Mouse (Mus musculus) embryonic fibroblast, embryonic 13.5 days (primary cell): Measurements from ENCODE around the gene D930020B18Rik. TPM values are rescaled to one million over a fixed set of nuclear protein-coding genes. Genes with fewer than 3 reads are reported as not detected.
A peak's percentile ranks its signal among the peaks of the same experiment; 100 is the strongest.

Source experiments
- H3K27ac ChIP-seq: 2 replicates; pipeline ENCODE4 v1.5.1; 2012; ENCODE audit warnings: low read length, control low read depth, inconsistent platforms; ENCODE audit not compliant: insufficient read depth
- H3K4me1 ChIP-seq: 2 replicates; pipeline ENCODE4 v1.6.1; 2011; ENCODE audit warnings: low read length; ENCODE audit not compliant: control insufficient read depth, insufficient read depth
- H3K4me3 ChIP-seq: 2 replicates; pipeline ENCODE4 v1.5.1; 2011; ENCODE audit warnings: mild to moderate bottlenecking, control low read depth, low read length; ENCODE audit not compliant: insufficient read depth
- CTCF ChIP-seq: IDR thresholded peaks from 2 replicates; pipeline ENCODE4 v1.5.1; 2011; ENCODE audit warnings: mild to moderate bottlenecking, control low read depth, low read length, moderate library complexity, borderline replicate concordance; ENCODE audit not compliant: insufficient read depth
- POLR2A ChIP-seq: IDR thresholded peaks from 2 replicates; pipeline ENCODE4 v1.6.1; 2011; ENCODE audit warnings: low read depth, mild to moderate bottlenecking, control low read depth, low read length, moderate library complexity
- polyA plus RNA-seq: library from polyadenylated mRNA; stranded (reverse); fragments of >200 nt; gene quantifications from 2 replicates; pipeline ENCODE4 v1.2.4, GENCODE M21; 2011; ENCODE audit warnings: low read depth; ENCODE audit not compliant: missing spikeins, insufficient read length

Gene D930020B18Rik
- polyA plus RNA-seq, 1 experiment, result not detected

GRCm38 (mm10) chr10:121636276-121636675 lies 5.1 kb upstream of the D930020B18Rik start:
- no peak overlapping the region for H3K27ac ChIP-seq
- TF ChIP-seq POLR2A (no peak), CTCF (no peak)
- H3K4me1 ChIP-seq, result no peaks in the 10 kb centered on the region
- no peak overlapping the region for H3K4me3 ChIP-seq

DNA sequence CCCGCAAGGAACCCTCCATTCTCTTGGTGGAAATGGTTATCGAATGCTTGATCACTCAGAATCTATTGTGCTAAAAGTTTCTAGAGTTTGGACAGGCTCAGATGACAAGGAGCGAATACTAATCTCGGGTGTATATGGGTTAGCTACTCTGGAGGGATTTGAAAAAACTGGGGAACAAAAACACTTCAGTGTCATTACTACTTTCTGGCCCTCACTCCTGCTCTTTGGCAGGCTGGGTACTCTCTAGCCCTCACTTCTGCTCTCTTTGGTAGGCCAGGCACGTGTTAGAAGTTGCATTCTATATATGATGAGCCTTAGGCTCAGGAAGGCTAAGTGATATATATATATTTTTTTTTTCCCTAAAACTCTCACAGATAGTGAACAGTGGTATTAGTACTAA lies 1.8 kb upstream of the D930020B18Rik start:
- H3K4me1 ChIP-seq, result peaks cover 7% of the 10 kb centered on the region; the same call in 1 of the 2 replicates
- H3K27ac ChIP-seq, result no peak overlapping the region
- H3K4me3 ChIP-seq, result no peak overlapping the region
- TF ChIP-seq POLR2A, result no peak
- TF ChIP-seq CTCF, result no peak

DNA sequence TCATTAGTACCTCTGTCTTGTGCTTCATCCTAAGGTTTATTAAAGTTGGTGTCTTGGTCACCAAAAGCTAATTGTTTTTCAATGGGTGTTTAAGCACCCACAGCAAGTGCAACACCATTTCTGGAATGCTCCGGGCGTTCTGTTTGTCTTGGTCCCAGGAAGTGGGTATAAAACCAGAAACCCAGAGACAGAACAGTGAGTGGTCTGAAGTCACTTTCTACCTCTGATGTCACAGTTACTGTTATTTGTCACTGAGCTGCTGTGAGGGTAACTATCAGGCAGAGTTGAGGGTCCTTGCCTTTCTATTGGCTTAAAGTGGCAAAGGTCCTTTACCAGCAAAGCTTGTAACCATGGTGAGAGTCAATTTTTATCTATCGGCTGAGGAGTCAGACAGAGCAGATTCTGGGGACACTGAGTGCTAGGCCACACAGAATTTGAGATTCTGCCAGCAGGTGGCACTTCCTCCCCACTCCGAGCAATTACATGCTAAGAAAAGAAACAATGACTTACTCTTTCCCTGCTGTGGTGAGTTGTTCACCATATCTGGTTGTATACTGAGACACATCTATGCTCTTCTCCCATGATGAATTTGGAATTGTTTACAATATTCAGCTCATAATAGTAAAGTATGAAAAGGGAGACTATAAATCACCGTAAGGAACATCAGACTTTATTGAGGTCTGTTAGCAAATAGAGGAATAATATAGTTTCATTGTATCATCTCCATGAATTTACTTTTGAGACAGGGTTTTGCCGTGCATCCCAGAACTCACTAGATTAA lies 1.0 kb upstream of the D930020B18Rik start:
- peaks cover 7% of the 10 kb centered on the region; the same call in 1 of the 2 replicates for H3K4me1 ChIP-seq
- H3K4me3 ChIP-seq, result no peak overlapping the region
- TF ChIP-seq CTCF (no peak), POLR2A (no peak)
- no peak overlapping the region for H3K27ac ChIP-seq

GRCm38 (mm10) chr10:121640944-121641271 lies 480 bp upstream of the D930020B18Rik start:
- Histone ChIP-seq H3K27ac (no peak overlapping the region), H3K4me3 (peak overlapping the region; percentile 22), H3K4me1 (peaks cover 7% of the 10 kb centered on the region; the same call in 1 of the 2 replicates)
- no peak for TF ChIP-seq CTCF
- no peak for TF ChIP-seq POLR2A

DNA sequence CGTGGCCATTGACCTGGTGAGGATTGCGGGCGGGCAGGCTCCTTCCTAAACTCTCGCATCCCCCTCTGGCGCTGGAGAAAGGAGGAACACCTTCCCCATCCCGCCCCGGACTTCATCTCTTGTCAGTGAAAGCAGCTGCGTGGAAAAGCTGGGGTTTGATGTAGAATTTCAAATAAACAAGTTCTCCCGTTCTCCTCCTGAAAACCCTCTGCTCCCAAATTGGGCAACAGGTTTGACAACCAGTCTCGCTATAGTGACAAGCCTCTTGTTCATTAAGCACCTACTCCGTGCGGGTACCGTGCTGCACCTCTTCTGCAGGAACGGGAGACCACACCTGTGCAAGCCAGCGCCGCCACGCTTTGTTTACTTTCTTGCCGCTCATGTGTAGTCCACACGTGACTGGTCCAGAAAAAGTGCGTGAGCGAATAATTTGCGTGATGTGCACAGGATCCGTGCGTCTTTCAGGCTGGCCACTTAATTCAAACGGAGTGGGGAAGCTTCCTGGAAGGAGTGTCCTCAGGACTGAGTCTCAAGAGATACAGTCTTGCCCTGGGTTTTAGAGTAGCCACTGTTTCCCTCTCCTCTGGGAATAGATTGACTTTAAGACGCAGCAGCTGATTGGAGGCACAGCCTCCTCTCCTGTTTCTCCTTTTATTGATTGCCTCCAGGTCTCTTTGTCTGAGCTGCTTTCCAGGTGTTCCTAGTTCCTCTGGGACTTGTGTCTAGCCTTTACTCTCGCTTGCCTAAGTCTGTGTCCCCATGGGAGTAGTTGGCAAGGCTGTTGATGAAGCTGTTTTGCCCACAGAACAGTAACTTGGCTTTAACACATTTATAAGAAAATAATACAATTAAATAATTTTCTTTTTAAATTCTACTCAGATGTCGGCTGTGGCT lies 913 bp downstream of the D930020B18Rik start:
- peaks cover 7% of the 10 kb centered on the region; the same call in 1 of the 2 replicates for H3K4me1 ChIP-seq
- peak overlapping the region; percentile 22 for H3K4me3 ChIP-seq
- H3K27ac ChIP-seq, result no peak overlapping the region
- TF ChIP-seq POLR2A, result no peak
- TF ChIP-seq CTCF, result no peak

DNA sequence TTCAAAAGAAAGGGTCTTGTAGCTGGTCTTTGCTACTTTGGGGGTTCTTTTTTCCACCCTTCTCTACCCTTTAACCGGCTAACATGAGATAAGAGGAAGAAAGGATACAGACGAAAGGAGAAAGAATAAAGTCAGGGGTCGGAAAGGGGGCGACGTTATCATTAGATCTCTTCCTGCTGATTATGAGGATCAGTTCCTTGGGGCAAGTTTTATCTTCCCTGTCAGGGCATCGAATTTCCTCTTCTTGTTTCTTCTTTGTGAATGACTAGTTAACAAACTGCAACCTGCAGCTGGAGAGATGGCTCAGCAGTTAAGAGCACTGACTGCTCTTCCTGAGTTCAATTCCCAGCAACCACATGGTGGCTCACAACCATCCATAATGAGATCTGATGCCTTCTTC lies 4.9 kb downstream of the D930020B18Rik start:
- Histone ChIP-seq H3K4me1 (peaks cover 7% of the 10 kb centered on the region; the same call in 1 of the 2 replicates), H3K27ac (no peak overlapping the region), H3K4me3 (no peak overlapping the region)
- TF ChIP-seq POLR2A (no peak), CTCF (no peak)

DNA sequence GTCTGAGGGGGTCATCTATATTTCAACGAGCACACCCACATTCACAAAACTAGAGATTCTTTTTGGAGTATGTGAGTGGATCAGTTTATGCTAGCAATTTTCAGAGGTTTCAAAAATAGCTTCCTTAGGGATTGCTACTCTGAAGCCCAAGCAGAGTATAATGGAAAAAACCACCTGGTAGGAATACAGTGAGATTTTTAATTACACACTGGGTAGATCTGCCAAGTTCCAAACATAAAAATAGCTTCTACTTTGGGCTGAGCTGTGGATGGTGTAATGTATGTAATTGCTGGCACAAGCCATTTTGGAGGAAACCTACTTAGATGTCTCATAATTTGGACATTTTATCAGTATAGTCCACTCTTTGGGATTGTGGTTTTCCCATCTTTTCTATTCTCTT lies 11.7 kb downstream of the D930020B18Rik start:
- Histone ChIP-seq H3K4me1 (no peaks in the 10 kb centered on the region), H3K4me3 (no peak overlapping the region), H3K27ac (no peak overlapping the region)
- TF ChIP-seq POLR2A, result no peak
- TF ChIP-seq CTCF, result no peak

DNA sequence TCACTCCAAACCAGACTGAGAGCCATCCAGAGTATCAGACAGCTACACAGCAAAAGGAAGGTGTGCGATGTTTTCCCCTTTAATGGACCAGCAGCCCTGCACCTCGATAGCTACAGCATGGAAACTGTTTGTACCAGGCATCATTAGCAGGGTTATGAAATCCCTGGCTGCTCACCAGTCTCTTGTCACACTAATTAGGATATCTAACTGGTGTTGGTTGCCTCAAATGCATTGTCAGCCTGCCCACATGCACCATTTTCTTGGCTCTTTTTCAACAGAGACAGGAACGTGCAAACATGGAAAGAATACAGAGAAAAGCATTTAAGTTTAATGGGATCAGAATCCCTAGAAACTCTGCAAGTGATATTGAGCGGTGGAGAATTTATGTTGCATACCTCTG lies 14.5 kb downstream of the D930020B18Rik start:
- Histone ChIP-seq H3K4me1 (no peaks in the 10 kb centered on the region), H3K4me3 (no peak overlapping the region), H3K27ac (no peak overlapping the region)
- TF ChIP-seq CTCF, result no peak
- no peak for TF ChIP-seq POLR2A

DNA sequence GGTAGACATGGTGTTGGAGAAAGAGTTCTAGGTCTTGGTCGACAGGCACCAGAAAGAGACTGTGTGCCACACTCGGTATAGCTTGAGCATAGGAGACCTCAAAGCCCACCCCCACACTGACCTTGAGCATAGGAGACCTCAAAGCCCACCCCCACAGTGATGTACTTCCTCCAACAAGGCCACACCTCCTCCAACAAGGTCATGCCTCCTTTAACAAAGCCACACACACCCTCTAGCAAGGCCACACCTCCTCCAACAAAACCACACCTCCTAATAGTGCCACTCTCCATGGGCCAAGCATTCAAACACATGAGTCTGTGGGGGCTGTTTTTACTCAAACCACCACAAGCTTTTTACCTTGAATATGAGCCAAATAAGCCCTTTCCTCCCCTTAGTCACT lies 21.3 kb downstream of the D930020B18Rik start:
- Histone ChIP-seq H3K27ac (no peak overlapping the region), H3K4me1 (no peaks in the 10 kb centered on the region)
- no peak for TF ChIP-seq CTCF
- no peak for TF ChIP-seq POLR2A

GRCm38 (mm10) chr10:121663599-121663998 lies 22.2 kb downstream of the D930020B18Rik start:
- Histone ChIP-seq H3K4me3 (no peak overlapping the region), H3K4me1 (no peaks in the 10 kb centered on the region), H3K27ac (no peak overlapping the region)
- no peak for TF ChIP-seq POLR2A
- TF ChIP-seq CTCF, result no peak

More for the DNA sequence above, 21.3 kb downstream of the D930020B18Rik start:
- H3K4me3 ChIP-seq, result no peak overlapping the region
